Mouse (Mus musculus) frontal cortex, postnatal 25 days (tissue): ENCODE results near the gene Tex29.

ENCODE experiments used
- DNase-seq, 2 experiments: peaks; one replicate each; pipeline ENCODE4 v3.0.0; 2022; ENCODE audit warnings: low spot score in 2 of 2

Tex29 gene

DNA sequence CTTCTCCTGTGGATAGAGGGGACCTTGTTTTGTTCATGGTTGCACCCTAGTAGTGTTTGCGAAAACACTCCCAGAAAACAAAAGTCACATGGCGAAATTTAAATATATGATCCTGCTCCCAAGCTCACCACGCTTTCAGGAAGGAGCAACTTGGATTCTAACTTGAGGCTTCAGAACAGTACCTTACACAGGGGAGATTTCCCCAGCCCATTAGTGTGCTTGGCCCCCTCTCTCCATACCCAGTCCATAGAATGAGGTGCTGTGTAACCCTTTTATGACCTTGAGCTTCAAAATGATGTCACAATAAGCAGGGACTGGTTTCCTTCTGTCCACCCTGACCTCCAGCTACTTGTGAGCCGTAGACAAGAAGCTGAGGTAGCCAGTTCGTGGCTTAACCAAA lies at the start of gene Tex29:
TSS of gene Tex29 (plus strand) at position 301 of the 400 bp plus-strand sequence.
- no peak for DNase-seq

DNA sequence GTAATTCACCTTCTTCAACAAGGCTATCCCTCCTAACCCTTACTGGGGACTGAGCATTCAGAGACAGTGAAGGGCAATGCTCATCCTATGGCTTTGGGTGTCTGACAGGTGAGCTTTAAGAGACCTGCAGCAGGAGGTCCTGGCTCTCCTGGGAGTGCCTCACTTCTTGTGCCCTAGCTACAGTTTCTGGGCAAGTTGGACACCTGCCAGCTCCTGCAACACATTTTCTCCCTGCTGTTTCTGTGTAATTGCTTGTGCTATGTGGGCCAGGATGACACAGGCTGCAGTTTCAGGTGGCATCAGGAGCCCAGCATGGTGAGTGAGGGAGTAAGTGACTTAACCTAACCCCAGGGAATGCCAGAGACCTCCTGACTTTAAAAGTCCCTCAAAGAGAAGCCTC lies 45.3 kb upstream of the Tex29 start:
- no peak for DNase-seq

DNA sequence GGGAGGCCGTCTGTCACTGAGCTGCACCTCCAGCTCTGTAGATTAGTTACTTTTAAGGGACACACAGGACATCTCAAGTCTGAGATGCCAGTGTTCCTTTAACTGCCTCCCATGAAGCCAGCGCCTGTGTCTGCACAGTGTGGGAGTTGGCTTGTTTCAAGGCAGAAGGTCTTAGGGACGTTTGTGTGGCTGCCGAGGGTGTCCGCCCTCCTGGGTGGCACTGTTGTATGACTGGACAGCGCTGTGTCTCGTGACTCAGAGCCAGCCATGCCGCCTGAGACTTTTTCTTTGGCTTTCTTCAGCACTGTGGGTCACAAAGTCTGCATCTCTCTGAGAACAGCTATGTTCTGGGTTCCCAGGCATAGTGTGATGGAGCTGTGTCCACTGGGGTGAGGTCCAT lies 43.1 kb upstream of the Tex29 start:
- DNase-seq = no peak

DNA sequence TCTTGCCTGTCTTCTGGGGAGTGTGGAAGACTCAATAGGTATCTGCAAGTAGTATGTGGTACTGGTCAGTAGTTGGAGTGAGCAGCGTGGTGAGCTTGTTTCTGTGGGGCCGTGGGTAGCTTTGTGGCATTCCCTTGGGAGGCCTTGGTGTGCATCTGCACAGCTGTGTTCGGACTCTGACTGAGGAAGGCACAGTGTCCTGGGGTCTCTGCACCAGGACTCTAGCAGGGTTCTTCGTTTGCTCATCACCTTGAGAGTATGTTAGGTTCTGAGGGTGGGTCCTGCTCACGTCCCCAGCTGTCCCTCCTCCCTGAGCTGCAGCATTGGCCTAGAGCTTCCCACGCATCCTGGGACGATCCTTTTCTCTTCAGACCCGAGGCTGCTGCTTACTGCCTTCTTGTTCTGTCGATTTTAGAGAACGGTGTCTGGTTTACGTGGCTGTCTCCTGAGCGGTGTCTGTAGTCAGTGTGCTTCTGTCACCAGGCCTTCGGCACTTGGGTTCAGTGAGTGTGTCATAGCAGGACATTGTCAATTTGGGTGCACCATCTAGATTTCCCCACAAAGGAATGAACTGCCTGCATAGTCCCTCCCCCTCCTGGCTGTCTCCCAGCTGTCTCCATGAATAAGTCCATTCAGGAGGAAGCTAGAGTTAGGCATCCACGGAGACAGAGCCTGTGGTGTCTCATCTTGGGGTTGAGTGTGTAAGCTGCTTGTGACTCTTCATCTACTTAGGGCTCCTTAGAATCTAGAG lies 42.4 kb upstream of the Tex29 start:
- no peak for DNase-seq

DNA sequence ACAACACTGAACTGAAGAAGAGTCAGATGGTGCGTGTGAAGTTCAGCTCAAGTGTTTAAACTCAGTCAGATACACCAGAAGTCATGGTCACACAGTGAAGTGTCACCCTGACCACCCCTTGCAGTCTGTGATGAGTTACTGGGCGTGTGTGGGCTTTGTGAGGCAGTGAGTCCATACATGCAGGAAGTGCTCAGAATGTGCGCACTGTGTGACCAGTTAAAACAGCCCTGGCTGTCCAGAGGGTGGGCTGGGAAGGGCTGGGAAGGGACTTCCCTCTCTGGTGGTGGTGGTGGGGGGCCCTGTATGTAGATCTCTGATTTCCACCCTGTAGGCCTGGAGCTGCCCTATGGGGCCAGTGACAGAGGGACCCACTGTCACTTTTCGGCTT lies 41.8 kb upstream of the Tex29 start:
- DNase-seq = no peak

DNA sequence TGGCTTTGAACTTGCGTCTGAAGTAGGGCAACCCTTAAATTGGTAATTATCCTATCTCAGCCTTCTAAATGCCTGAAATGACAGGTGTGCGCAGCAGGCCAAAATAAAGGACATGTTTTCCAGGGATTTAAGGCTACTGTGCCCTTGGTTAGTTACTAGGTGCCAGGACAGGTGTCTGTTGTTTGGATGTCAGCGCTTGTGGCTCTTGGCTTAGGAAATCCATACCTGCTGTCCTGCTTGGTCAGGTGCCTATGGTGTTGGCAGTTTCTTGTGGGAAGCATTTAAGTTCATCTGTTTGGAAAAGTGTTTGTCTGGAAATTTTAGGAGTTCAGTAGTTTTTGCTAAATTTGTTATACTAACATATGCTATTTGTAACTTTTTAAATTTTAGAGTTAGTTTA lies 41.2 kb upstream of the Tex29 start:
- DNase-seq = no peak

DNA sequence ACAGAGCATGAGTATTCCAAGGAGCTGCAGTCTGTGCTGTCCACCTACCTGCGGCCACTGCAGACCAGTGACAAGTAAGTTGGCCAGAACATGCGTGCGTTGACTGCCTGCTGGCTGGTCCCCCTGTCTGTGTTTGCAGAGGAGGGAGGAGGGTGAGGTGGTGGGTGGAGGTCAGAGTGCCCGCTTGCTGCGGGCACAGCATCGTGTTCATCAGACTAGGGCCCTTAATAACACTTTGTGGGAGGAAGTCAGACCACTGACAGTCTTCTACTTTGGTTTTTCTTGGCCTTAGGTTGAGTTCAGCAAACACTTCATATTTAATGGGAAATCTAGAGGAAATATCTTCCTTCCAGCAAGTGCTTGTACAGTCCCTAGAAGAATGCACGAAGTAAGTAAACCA lies 39.8 kb upstream of the Tex29 start:
- DNase-seq = no peak

DNA sequence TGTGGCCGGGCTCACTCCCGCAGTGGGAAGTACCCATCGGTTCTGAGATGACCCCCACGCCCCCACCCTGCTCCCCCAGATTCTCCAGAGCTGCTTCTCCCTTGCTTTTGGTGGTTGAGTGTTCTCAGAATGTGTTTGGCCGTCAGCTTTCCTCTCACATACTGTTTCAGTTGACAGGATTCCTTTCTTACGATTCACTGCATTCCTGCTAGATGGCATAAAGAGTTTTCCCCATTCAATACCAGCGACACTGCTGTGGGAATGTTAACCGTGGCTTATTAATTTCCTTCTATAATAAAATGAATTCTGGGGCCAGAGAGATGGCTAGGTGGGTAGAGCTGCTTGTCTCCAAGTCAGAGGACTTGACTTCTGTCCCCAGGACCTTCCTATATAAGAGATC lies 38.7 kb upstream of the Tex29 start:
- no peak for DNase-seq

DNA sequence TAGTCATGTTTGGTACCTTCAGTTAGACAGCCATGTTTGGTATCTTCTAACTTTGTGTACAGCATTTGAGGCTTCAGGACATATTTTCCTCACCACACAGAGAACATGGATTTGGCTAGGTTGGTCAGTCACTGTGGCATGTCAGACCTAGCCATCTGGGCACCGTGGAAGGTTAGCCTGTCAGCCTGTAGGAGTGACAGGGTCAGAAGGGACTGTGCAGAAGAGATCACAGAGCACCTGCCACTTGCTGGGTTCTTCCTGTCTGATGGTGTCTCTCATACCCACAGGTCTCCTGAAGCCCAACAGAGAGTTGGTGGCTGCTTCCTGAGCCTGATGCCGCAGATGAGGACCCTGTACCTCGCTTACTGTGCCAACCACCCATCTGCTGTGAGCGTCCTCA lies 35.4 kb upstream of the Tex29 start:
- DNase-seq = no peak

DNA sequence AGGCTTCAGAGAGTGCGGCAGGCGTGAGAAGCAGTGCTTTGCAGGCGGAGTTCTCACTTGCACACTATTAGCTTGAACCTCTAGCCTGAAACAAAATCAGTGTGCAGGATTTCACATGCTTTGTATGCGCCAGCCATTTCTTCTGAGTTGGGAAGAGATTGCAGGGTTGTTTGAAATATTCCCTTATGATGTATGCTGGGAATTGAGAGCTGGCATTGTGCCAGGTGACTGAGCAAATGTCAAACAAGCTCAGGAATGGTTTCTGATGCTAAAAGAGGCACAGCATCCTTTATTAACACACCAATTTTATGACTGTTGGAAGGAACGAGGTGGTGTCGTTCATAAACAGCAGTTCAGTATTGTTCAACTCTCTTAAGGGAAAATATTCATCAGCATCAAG lies 34.0 kb upstream of the Tex29 start:
- no peak for DNase-seq

DNA sequence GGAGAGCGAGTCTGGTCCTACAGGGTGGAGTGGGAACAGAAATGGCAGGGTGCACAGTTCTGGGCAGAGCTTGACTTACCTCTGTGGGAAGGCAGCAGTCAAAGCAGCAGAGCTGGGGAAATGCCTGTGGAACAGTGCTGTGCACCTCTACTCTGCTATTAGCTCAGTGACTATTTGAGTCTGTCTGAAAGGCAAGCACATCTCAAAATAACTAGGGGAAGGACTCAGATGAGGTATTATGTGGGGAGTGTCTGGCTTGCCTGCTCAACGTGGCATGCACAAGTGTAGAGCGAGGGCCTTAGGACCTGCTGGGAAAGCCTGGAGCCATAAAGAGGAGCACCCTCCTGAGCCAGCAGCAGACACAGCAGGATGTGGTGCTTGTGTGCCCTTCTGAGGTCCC lies 32.9 kb upstream of the Tex29 start:
- DNase-seq = no peak

DNA sequence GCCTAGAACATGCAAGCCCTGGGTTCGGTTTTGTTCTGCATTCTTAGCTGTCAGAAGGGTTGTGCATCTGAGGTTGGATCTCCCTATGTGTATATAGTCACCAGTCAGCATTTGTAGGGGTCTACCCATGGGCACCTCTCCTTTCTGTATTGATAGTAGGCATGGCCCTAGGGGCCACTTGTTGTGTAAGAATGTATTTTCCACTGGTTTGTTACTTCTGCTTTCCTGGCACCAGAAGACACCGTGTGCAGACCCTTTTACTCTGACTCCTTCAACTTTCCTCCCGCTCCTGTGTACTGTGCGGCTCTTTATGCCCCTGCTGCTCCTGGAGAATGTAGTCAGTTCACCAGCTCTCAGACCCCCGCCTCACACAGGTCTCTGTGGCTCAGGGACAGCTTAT lies 32.2 kb upstream of the Tex29 start:
- no peak for DNase-seq

DNA sequence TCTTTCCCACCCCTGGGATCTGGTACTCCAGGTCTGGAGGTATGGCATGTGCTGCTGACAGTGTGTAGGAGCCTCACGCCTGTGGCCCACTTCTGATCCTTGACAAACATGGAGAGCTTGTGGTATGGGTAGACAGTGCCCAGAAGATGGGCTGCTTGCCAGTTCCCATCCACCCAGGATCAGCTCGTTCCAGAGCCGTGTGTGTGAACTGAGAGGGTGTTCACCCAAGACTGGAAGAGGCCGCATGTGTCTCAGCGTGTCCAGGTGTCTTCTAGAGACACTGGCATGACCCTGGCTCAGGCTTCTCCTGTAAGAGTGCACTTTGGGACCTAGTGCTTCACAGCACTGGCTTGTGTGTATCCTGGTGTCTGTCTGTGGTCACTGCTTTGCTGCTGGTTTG lies 29.8 kb upstream of the Tex29 start:
- DNase-seq = no peak

DNA sequence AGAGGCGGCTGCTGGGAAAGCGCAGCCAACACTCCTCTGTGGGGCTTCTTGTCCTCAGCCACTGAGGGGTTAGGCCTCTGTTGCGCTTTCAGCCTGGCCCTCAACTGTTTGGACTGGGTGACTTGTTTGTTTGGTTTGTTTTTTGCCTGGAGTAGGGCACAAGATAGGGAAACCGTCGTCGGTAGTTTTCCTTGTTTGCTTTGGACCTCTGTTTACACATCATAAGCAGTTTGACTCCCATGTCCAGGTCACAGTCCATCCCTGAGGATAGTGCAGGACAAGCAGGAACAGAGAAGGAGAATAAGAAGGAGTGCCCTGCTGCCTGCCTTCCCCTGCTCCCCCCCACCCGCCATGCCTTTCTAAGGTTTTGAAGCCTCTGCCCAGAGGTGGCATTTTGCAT lies 26.5 kb upstream of the Tex29 start:
- no peak for DNase-seq

DNA sequence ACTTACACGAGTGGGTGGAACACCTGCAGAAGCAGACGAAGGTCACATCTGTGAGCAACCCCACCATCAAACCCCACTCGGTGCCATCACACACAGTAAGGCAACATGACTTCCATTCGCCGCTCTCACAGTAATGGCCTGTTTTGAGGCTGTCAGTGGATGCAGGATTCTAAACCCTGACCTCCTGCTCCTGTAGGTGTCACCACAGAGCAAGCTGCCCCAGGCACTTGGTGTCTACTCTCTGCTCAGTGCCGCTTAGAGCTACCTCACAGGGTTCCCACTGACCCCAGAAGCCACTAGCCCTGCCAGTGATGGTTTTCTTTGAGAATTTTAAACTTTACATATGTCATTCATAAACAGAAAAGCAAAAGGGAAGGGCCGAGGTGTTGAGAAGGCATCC lies 25.1 kb upstream of the Tex29 start:
- DNase-seq = no peak

DNA sequence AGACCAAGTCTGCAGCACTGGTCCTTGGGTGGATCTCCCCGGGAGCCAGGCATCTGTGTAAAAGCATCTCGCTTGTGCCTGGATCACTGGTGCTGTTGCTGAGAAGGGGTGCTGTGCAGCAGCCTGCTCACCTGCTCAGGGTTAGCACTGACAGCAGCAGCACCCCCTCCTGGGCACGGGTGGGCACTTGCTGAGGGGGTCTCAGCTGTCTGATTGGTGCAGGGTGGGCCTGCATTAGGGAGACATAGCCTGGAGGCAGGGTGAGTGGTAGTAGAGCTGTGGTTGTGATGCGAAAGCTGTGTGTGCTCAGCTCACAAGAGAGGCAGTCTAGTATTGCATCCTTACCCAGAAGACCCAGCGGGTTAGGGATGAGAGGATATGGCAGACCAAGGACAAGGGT lies 20.1 kb upstream of the Tex29 start:
- no peak for DNase-seq

DNA sequence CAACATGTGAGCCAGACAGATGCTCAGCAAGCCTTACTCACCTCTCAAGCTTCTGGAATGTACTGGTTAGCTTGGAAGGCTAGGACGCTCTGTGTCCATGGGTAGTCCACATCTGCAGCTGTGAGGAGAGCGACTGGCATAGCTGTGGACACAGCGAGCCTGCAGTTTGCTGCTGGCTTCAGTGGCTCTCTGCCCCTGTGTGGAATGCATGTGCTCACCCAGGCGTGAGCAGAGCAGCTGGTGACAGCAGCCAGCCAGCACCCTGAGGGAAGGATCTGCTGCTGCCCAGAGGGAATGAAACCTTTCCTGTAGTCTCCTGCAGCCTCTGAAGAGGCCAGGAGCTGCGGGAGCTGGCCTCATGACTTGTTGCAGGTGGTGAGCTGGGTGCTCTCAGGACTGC lies 19.7 kb upstream of the Tex29 start:
- DNase-seq = no peak

DNA sequence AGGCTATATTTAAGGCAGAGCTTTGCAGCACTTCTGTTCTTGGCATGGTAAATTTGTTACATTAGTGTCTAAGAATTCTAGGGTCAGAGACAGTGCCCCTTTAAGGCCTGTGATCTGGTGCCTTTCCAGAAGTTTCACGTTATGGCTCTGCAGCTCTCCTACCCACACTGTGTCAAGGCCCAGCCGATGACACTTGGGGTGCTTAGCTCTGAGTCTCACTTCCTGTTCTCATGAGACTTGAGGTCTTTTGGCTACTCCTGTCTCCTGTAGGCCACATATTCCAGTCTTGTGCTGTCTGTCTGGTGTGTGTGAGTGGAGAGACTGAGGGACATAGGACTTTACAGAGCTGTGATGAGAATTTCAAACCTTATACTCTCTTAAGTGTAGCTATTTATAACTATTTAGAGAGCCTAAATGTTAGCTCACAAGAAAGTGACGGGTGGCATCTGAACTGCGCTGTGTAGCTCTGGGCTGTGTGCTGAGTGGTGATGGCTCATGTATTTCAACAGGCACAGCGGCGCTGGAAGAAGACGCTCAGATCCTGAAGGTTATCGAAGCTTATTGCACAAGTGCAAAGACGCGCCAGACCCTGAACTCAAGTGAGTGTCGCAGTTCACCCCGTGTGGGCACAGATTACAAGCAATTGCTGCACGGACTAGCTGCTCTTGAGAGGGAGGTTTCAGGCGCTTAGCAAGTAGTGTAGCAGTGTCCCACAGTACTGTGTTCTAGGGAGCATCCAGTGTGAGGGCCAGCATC lies 18.6 kb upstream of the Tex29 start:
- no peak for DNase-seq

DNA sequence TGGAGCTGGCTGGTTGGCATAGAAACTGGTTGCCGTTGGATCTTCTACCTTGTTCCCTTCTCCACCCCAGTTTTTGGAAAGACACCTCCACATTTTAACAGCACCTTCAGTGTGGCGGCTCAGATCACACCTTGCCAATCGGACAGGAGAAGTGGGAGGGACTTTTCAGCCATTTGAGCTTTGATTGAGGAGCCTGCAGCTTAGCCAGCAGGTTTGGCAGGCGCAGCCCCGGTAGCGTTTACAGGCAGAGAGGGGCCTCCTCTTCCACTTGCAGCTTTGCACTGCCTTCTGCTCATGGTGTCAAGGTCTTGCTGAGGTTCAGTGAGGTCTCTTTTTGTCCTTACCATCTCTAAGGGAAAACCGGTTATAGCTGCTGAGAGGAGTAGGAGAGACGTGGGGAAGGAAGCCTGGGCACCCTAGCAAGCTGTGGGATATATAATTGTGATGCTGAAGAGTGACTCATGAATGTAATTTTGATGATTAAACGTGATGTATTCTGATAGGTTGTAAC lies 17.7 kb upstream of the Tex29 start:
- DNase-seq = no peak

DNA sequence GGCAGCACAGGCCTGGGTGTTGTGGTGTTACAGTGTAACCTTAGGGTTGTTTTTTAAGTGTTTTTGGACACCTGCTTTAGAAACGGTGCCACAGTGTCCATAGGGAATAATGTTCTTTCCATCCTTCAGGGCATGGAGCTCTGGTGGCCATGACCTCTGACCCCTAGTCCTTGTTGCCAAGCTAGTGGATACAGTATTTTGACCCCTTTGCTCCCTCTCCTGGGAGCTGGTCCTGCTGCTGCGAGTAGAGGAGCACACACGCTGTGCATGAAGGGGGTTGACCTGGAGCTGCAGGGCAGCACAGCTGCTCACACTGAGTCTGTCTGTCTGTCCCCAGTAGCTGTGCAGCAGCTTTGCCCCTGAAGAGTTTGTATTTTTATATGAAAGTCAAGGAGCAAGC lies 14.5 kb upstream of the Tex29 start:
- no peak for DNase-seq

DNA sequence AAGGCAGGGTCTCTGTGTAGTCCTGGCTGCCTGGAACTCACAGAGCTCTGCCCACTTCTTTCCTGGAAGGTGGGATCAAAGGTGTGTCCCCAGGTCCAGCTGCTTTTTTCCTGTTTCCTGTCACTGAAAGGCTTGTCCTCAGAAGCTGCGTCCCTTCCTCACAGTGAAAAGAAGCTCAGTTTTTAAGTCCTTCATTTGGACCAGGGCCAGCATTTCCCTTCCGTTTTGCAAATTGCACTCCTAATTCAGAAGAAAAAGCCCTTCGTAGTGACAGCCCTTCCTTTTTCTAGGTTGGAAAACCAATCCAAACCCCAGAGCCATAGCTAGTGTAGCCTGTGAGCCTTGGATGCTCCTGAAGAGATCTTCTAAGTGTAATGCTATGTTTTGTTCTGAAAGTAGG lies 13.0 kb upstream of the Tex29 start:
- no peak for DNase-seq

DNA sequence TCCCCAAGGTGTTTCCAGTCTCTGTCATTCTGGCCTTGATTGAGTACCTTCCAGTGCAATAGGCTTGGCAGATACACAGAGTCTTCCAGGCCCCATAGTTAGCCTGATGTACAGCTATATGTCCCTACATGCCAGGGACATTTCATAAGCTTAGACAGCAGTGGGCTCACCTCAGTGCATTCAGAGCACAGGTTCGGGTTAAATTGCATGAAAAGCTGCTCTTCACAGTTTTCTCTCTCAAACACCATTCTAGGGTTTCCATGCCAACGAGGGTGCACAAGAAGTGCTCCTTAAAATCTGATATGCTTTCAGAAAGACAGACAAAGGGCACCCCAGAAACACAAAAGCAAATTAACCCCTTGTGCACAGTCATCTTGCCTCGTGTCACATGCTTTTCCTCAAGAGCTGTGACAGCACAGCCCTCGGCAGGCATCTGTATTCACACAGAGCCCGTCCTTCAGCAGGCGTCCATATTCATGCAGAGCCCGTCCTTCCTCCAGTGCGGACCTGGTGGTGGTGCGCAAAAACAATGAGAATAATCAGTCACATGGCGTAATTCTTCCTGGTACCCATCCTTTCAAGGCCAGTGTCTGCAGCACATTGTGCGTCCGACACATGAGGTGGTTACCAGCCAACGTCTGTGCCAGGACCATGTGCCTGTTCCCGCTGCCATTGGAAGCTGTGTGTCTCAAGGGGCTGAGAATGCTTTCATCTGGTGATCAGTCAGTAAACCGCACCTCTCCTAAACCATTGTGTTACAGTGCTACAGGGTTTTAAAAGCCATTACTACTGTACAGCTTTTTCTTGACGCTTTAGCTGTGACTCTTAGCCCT lies 9.8 kb upstream of the Tex29 start:
- no peak for DNase-seq

DNA sequence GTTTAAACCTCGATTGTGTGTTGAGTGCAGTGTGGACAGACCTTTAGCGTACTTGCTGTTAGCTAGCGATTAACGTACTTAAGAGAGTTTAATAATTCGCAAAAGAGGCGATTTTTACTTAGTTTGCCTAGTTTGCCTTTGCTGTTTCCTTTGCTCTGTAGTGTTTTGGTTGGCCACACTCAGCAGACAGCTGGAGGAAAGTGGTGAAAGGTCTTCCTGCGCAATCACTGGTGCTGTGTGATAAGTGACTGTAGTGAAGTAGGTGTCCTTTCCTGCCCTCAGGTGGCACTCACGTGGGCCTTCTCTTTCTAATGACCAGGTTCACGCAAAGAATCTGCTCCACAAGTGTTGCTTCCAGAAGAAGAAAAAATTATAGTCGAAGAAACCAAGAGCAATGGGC lies 9.1 kb upstream of the Tex29 start:
- no peak for DNase-seq
